Mouse (Mus musculus): ENCODE data around the gene Zfp691. TPM values are rescaled to one million over a fixed set of nuclear protein-coding genes. Genes with fewer than 3 reads are reported as not detected.

Gene Zfp691
- polyA plus RNA-seq, 2 experiments, result 1.5 to 3.3 TPM

GRCm38 (mm10) chr4:119129096-119129495, 44.9 kb downstream of the Zfp691 start:
- Histone ChIP-seq H3K4me3 (ENCODE audit: insufficient read depth in 1 of 2, low read depth in 2 of 2, low read length in 2 of 2) (no peak overlapping the region), H3K9me3 (ENCODE audit: control insufficient read depth, low read length) (no peaks in the 10 kb centered on the region), H3K4me2 (ENCODE audit: low read depth) (no peak overlapping the region), H3K27me3 (ENCODE audit: control insufficient read depth, insufficient read depth, low read length) (no peaks in the 10 kb centered on the region), H3K36me3 (replicated peaks; ENCODE audit: control insufficient read depth, insufficient read depth, low read depth) (peaks cover 100% of the 10 kb centered on the region), H3K27ac (no peak overlapping the region), H3K4me1 (replicated peaks; ENCODE audit: control insufficient read depth in 2 of 2, insufficient read depth in 2 of 2, low read length in 1 of 2) (peaks cover 17 to 40% of the 10 kb centered on the region in 2 experiments), H3K9ac (replicated peaks) (no peak overlapping the region)
- TF ChIP-seq CTCF (IDR thresholded peaks at IDR 0.05; ENCODE audit: low read depth) (no peak), EP300 (IDR thresholded peaks at IDR 0.05; ENCODE audit: low read depth) (no peak)
- no peak for ATAC-seq (ENCODE audit: insufficient read depth)
- WGBS (ENCODE audit: insufficient replicate concordance), result 71% methylated on average over 1 of the region's 1 CpGs
- no peak for DNase-seq (ENCODE audit: low read depth in 3 of 3, low spot score in 3 of 3)

DNA sequence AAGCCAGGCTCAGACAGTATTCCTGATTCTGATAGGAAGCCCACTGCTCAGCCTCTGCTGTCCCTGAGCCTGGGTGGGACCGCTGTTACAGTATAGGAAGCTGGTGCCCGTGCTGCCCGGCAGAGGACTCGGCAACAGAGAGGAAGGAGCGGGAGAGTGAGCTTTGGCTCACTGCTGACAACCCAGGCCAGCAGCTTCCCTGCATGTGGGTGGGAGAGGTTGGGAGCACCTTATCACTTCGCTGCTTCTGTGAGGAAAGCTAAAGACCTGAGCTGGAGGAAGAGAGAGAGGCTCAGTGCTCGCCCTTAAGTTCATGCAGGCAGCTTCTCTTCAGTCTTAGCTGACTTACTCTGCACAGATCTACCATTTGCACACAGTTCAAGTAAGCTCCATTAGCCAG, 45.4 kb downstream of the Zfp691 start:
- H3K4me2 ChIP-seq (ENCODE audit: low read depth), result no peak overlapping the region
- H3K9me3 ChIP-seq (ENCODE audit: control insufficient read depth, low read length), result no peaks in the 10 kb centered on the region
- H3K9ac ChIP-seq (replicated peaks), result no peak overlapping the region; the same call in 1 of the 2 replicates
- ATAC-seq (ENCODE audit: insufficient read depth) (peak; percentile 11), DNase-seq (ENCODE audit: low read depth in 3 of 3, low spot score in 3 of 3) (no peak)
- H3K27me3 ChIP-seq (ENCODE audit: control insufficient read depth, insufficient read depth, low read length), result no peaks in the 10 kb centered on the region
- 28% methylated on average over 7 of the region's 7 CpGs for WGBS (ENCODE audit: insufficient replicate concordance)
- TF ChIP-seq EP300 (IDR thresholded peaks at IDR 0.05; ENCODE audit: low read depth), result no peak
- peak; percentile 29; the same call in 1 of the 2 replicates for TF ChIP-seq CTCF (IDR thresholded peaks at IDR 0.05; ENCODE audit: low read depth)
- 0 out of 2 replicates have a peak overlapping the region, but pooled peaks have one; percentile 5 for H3K27ac ChIP-seq
- no peak overlapping the region for H3K4me3 ChIP-seq (ENCODE audit: insufficient read depth in 1 of 2, low read depth in 2 of 2, low read length in 2 of 2)
- H3K4me1 ChIP-seq (replicated peaks; ENCODE audit: control insufficient read depth in 2 of 2, insufficient read depth in 2 of 2, low read length in 1 of 2), result peaks cover 19 to 40% of the 10 kb centered on the region in 2 experiments
- peaks cover 100% of the 10 kb centered on the region for H3K36me3 ChIP-seq (replicated peaks; ENCODE audit: control insufficient read depth, insufficient read depth, low read depth)

- Histone ChIP-seq H3K9ac (replicated peaks) (no peak overlapping the region), H3K36me3 (replicated peaks; ENCODE audit: control insufficient read depth, insufficient read depth, low read depth) (peaks cover 100% of the 10 kb centered on the region), H3K4me1 (replicated peaks; ENCODE audit: control insufficient read depth in 2 of 2, insufficient read depth in 2 of 2, low read length in 1 of 2) (peaks cover 19 to 47% of the 10 kb centered on the region in 2 experiments), H3K9me3 (ENCODE audit: control insufficient read depth, low read length) (no peaks in the 10 kb centered on the region), H3K27ac (peak overlapping the region; percentile 8; the same call in 1 of the 2 replicates), H3K4me3 (ENCODE audit: insufficient read depth in 1 of 2, low read depth in 2 of 2, low read length in 2 of 2) (no peak overlapping the region), H3K27me3 (ENCODE audit: control insufficient read depth, insufficient read depth, low read length) (no peaks in the 10 kb centered on the region), H3K4me2 (ENCODE audit: low read depth) (no peak overlapping the region)
- 27% methylated on average over 6 of the region's 6 CpGs for WGBS (ENCODE audit: insufficient replicate concordance)
- DNase-seq (ENCODE audit: low read depth in 3 of 3, low spot score in 3 of 3), result no peak
- no peak for ATAC-seq (ENCODE audit: insufficient read depth)
- no peak for TF ChIP-seq EP300 (IDR thresholded peaks at IDR 0.05; ENCODE audit: low read depth)
Observed at GRCm38 (mm10) chr4:119127229-119127628, 46.8 kb downstream of the Zfp691 start.

DNA sequence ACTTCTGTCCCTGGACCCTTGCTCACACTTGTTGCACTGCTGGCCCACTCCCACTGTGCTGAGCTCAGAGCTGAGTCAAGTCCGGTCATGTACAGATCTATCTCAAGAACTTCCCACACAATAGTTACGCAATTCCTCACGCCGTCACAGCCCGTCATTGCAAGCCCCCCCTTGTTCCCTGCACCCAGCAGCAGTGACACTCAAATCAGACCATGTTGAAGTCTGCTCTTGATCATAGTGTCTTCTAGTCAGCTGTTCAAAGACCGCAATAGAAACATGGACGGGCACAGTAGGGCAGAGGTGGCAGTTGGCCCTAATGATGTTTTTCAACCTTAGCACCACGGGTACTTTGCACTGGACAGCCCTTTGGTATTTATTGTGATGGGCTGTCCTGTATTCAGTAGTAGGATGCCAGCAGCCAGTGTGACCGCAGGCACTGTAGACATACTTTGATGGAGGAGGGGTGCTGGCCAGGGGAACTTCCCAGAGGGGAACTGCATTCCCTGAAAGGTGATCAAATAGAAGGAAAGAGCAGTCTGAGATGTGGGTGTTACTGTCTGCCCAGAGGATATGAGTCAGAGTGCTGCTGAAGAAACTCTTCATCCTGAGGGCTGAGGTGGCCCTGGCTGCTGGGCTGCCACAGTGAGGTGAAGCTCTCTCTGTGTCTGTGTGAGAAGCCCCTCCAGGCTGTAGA, 48.3 kb downstream of the Zfp691 start:
- Histone ChIP-seq H3K27me3 (ENCODE audit: control insufficient read depth, insufficient read depth, low read length) (no peaks in the 10 kb centered on the region), H3K9me3 (ENCODE audit: control insufficient read depth, low read length) (no peaks in the 10 kb centered on the region), H3K4me2 (ENCODE audit: low read depth) (no peak overlapping the region), H3K27ac (no peak overlapping the region), H3K4me3 (ENCODE audit: insufficient read depth in 1 of 2, low read depth in 2 of 2, low read length in 2 of 2) (no peak overlapping the region), H3K4me1 (replicated peaks; ENCODE audit: control insufficient read depth in 2 of 2, insufficient read depth in 2 of 2, low read length in 1 of 2) (peaks cover 27 to 59% of the 10 kb centered on the region in 2 experiments), H3K36me3 (replicated peaks; ENCODE audit: control insufficient read depth, insufficient read depth, low read depth) (peaks cover 100% of the 10 kb centered on the region), H3K9ac (replicated peaks) (no peak overlapping the region; the same call in 1 of the 2 replicates)
- no peak for ATAC-seq (ENCODE audit: insufficient read depth)
- 66% methylated on average over 9 of the region's 9 CpGs for WGBS (ENCODE audit: insufficient replicate concordance)
- DNase-seq (ENCODE audit: low read depth in 3 of 3, low spot score in 3 of 3), result no peak
- TF ChIP-seq CTCF (IDR thresholded peaks at IDR 0.05; ENCODE audit: low read depth), result no peak
- no peak for TF ChIP-seq EP300 (IDR thresholded peaks at IDR 0.05; ENCODE audit: low read depth)

DNA sequence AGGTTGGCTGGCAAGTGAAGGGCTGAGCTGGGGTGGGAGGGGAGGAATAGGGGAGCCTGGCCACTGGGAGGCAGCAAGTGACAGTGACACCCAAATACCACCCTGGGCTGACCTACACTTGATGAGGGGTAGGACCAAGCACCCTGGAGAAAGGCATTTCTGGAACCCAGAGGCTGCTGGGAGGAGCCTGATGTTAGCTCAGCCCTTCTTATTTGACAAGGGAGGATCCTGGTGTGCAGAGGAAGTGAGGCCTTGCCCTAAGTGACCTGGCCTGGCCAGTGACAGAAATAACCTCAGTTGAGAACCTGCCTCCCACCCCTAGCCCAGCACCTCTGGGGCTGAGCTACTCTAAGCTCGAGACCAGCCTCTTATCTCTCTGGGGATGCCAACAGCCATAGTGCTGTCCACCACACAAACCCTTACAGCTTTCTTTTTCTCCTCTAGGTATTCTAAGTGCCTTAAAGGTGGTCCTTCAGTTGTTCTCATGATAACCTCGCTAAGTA, 49.2 kb downstream of the Zfp691 start:
- H3K4me2 ChIP-seq (ENCODE audit: low read depth), result no peak overlapping the region
- H3K4me1 ChIP-seq (replicated peaks; ENCODE audit: control insufficient read depth in 2 of 2, insufficient read depth in 2 of 2, low read length in 1 of 2), result peaks cover 31 to 68% of the 10 kb centered on the region in 2 experiments
- H3K9ac ChIP-seq (replicated peaks), result no peak overlapping the region
- TF ChIP-seq CTCF (IDR thresholded peaks at IDR 0.05; ENCODE audit: low read depth) (no peak), EP300 (IDR thresholded peaks at IDR 0.05; ENCODE audit: low read depth) (no peak)
- no peak for DNase-seq (ENCODE audit: low read depth in 3 of 3, low spot score in 3 of 3)
- no peak overlapping the region for H3K4me3 ChIP-seq (ENCODE audit: insufficient read depth in 1 of 2, low read depth in 2 of 2, low read length in 2 of 2)
- no peak overlapping the region; the same call in 1 of the 2 replicates for H3K27ac ChIP-seq
- no peaks in the 10 kb centered on the region for H3K27me3 ChIP-seq (ENCODE audit: control insufficient read depth, insufficient read depth, low read length)
- H3K9me3 ChIP-seq (ENCODE audit: control insufficient read depth, low read length), result no peaks in the 10 kb centered on the region
- WGBS (ENCODE audit: insufficient replicate concordance), result 34% methylated on average over 2 of the region's 2 CpGs
- H3K36me3 ChIP-seq (replicated peaks; ENCODE audit: control insufficient read depth, insufficient read depth, low read depth), result peaks cover 100% of the 10 kb centered on the region
- ATAC-seq (ENCODE audit: insufficient read depth), result no peak

Measured in liver, embryonic 14.5 days (tissue).